Mouse (Mus musculus): Measurements from ENCODE around the gene Lin7a. TPM values are rescaled to one million over a fixed set of nuclear protein-coding genes. Genes with fewer than 3 reads are reported as not detected.

Gene Lin7a
- polyA plus RNA-seq, 1 experiment from 2014 or later = 5.0 TPM

DNA sequence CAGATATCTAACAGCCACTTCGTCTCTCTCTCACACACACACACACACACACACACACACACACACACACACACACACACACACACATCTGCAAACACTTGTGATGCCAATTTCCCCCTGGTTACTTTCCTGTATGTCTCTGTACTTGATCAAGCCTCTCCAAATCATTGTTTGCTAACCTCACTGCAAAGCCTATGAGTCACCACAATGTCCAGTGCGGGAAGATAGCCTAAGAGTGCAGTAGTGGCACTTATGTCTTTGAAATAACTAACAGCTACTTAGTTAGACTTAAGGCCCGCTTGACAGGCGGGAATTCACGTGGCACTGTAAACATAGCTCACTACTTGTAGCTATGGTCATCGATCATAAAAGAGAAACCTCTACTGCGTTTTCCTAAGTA, 196.3 kb downstream of the Lin7a start:
- DNase-seq (ENCODE audit: low spot score) (no peak), ATAC-seq (ENCODE audit: low read depth) (no peak)
- H3K4me3 ChIP-seq (ENCODE audit: low read depth, low read length) = no peak overlapping the region
- H3K36me3 ChIP-seq (ENCODE audit: control insufficient read depth, insufficient read depth, low read length) = no peaks in the 10 kb centered on the region
- H3K27me3 ChIP-seq (replicated peaks; ENCODE audit: control insufficient read depth, insufficient read depth, low read length) = no peaks in the 10 kb centered on the region
- H3K9me3 ChIP-seq (ENCODE audit: control insufficient read depth, low read length) = no peaks in the 10 kb centered on the region
- no peak overlapping the region for H3K27ac ChIP-seq (replicated peaks; ENCODE audit: low read depth, low read length)
- H3K4me1 ChIP-seq (ENCODE audit: control insufficient read depth, insufficient read depth, low read length) = no peaks in the 10 kb centered on the region
- no peak overlapping the region for H3K9ac ChIP-seq (ENCODE audit: low read depth, low read length)
- H3K4me2 ChIP-seq (ENCODE audit: low read depth, low read length) = no peak overlapping the region
- 81% methylated on average over 7 of the region's 7 CpGs for WGBS

Other genes with a start within 250 kb of the Lin7a start
- gene Acss3, start 148.0 kb upstream of the Lin7a start, polyA plus RNA-seq (2014; fragmentation: Nextera tagmentation; extraction: Ambion mirVana) = 3.2 and 4.9 TPM in 2 replicates
- gene Myf5, start 214.4 kb downstream of the Lin7a start, polyA plus RNA-seq (2014; fragmentation: Nextera tagmentation; extraction: Ambion mirVana) = 22.1 and 22.5 TPM in 2 replicates
- gene Myf6, start 223.1 kb downstream of the Lin7a start, polyA plus RNA-seq (2014; fragmentation: Nextera tagmentation; extraction: Ambion mirVana) = 20.2 and 28.9 TPM in 2 replicates

Measured in embryonic facial prominence, embryonic 14.5 days (tissue).